Mouse (Mus musculus) embryonic stem cell, embryonic (primary cell): ENCODE measurements around the gene Lrch3.

Experiments
- CTCF ChIA-PET, 4 experiments: fragments of 300-600 bp in 2 of 4; fragments of 350-600 bp in 2 of 4; sonication (Branson Sonifier 250); formaldehyde crosslinking; loops; one replicate each; lab custom pipeline; 2022; ENCODE audit warnings: inconsistent platforms in 2 of 4; lab: Charles Lee
- POLR2A ChIA-PET, 4 experiments: fragments of 300-600 bp in 2 of 4; fragments of 350-600 bp in 2 of 4; sonication (Branson Sonifier 250); formaldehyde crosslinking; loops; one replicate each; lab custom pipeline; 2022; ENCODE audit warnings: antibody characterized with exemption in 4 of 4, inconsistent platforms in 1 of 4; lab: Charles Lee

Lrch3 gene

DNA sequence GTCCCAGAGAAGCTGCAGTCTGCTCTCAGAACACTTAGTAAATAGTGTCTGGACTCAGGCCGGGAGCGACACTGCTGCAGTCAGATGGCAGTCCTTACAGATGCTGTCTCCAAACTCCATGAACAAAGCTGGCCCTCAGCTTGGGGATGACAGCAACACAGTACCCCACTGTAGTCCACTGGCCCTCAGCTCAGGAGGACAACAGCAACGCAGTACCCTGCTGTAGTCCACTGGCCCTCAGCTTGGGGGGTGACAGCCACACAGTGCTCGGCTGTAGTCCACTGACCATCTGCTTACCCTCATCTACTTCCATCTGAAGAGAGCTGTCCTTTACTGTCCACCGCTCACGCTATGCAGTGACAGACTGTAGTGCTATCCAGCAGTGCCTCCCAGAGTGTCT, 96.3 kb downstream of the Lrch3 start:
- ChIA-PET POLR2A (interaction anchor here in 2 of 4 experiments (0.7 to 1.9 kb wide), 3 partner anchors 11 to 807 kb away, joined by 3 to 4 read pairs (median 3); no protein-coding TSS in a partner anchor), CTCF (interaction anchor here in 1 of 4 experiments (2.3 kb wide), 1 partner anchor 13 kb away, joined by 12 read pairs; no protein-coding TSS in a partner anchor)

DNA sequence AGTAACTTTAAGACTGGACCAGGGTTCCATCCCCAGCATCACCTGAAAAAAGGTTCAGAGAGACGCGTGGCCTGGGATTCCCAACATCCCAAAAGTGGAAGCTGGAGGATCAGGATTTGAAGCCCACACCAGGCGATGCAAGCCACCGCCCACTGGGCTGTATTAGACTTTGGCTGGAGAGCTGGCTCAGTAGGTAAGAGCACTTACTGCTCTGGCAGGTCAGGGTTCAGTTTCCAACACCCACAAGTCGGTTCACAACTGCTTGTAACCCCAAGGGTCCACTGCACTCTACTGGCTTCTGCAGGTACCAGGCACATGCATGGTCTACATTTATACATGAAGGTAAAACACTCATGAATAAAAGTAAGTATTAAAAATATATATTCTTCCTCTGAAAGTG, 99.9 kb downstream of the Lrch3 start:
- ChIA-PET CTCF (interaction anchor here in 3 of 4 experiments (2.0 to 3.8 kb wide), 3 partner anchors 10 kb away, joined by 7 to 18 read pairs (median 11); no protein-coding TSS in a partner anchor), POLR2A (interaction anchor here in 2 of 4 experiments (0.5 to 2.7 kb wide), 6 partner anchors 9 to 891 kb away, joined by 3 to 18 read pairs (median 5); partner anchors contain the start of genes Iqcg (in 1 of the 2) and Rpl35a (in 1 of the 2))

DNA sequence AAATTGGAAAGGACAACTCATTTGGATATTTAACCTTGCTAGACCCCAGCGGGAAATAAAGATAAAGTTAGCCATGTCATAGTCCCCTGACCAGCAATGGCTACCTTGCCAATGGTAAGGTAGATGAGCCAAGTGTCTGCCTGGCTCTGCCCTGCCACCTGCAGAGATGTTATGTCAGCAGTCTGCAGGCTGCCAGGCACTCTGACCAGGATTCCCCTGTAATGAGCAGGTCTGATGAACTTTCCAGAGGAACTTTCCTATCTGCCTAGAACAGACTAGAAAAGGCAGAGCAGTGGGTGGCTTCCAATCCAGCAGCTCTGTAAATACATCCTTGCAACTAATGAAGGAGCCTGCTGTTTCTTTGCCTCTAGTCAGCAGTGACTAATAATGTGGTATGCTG, 101.0 kb downstream of the Lrch3 start:
- ChIA-PET POLR2A (interaction anchor here in 1 of 4 experiments (2.7 kb wide), 1 partner anchor 42 kb away, joined by 18 read pairs; the partner anchor contains the start of genes Iqcg and Rpl35a), CTCF (interaction anchor here in 1 of 4 experiments (3.8 kb wide), 1 partner anchor 9 kb away, joined by 18 read pairs; no protein-coding TSS in a partner anchor)

DNA sequence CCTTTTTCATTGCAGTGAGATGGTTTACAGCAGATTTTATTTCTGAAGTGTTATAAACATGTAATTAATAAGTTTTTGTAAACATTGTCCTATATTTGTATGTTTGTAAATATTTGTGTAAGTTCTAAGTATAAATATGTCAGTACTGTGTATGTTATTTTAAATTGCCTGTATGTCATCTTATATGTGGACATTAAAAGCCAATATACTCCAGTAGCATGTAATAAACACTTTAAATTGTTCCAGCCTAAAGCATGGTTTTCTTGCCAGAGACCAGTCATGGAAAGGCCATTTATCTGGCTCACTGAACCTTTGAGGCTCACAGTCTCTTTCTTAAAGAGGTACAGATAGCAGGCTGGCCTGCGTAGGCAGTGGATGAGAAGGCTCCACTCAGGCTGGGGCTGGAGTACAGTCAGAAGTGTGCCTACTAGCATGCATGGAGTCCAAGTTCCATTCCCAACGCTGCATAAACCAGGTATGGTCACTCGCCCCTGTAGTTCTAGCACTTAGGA, 101.6 kb downstream of the Lrch3 start:
- POLR2A ChIA-PET: no interaction called here
- CTCF ChIA-PET: interaction anchor here in 1 of 4 experiments (3.8 kb wide), 1 partner anchor 8 kb away, joined by 18 read pairs; no protein-coding TSS in a partner anchor

DNA sequence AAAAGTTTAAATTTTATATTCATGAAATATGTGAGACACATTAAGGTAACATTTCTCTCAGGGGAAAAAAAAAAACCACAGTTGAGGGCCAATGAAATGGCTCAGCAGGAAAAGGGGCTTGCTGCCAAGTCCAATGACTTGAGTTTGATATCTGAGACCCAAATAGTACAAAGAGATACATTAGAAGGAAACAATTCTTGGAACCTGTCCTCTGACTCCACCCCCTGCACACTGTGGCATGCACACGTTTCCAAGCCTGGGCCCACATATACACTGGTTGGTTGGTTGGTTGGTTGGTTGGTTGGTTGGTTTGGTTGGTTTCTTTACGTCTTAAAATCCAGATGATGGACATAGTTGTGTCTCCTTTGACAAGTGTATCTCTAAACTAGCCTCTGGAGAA, 102.1 kb downstream of the Lrch3 start:
- ChIA-PET CTCF (no interaction called here), POLR2A (interaction anchor here in 1 of 4 experiments (0.6 kb wide), 1 partner anchor 44 kb away, joined by 5 read pairs; no protein-coding TSS in a partner anchor)

DNA sequence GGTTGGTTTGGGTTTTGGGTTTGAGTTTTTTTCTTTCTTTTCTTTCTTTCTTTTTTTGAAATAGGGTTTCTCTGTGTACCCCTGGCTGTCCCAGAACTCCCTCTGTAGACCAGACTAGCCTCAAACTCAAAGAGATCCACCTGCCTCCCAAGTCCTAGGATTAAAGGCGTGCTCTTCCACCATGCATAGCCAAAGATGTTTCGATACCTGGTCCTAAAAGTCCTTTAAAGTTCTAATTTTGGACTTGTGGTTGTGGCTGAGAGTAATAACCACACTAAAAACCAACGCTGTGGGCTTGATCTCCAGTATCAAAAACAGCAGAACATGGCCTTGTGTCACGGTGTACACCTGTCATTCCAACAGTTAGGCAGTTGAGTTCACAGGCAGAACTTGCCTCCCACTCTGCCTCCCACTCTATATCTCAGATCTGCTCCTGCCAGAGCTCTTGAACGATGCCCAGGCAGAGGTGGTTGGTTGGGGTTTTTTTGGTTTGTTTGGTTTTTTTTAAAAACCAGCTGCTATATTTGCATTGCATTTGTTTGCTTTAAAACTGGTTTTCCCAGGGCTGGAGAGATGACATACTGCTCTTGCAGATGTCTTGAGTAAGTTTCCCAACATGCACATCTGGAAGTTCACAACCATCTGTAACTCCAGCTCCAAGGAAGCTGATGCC, 103.9 kb downstream of the Lrch3 start:
- POLR2A ChIA-PET: interaction anchor here in 3 of 4 experiments (0.7 to 3.3 kb wide), 5 partner anchors 10 to 321 kb away, joined by 3 to 21 read pairs (median 8); partner anchors contain the start of genes Iqcg (in 2 of the 3) and Rpl35a (in 2 of the 3)
- CTCF ChIA-PET: interaction anchor here in 3 of 4 experiments (0.5 to 0.7 kb wide), 4 partner anchors 18 to 1056 kb away, joined by 3 to 8 read pairs (median 4); partner anchors contain the start of gene Lmln (in 1 of the 3)

DNA sequence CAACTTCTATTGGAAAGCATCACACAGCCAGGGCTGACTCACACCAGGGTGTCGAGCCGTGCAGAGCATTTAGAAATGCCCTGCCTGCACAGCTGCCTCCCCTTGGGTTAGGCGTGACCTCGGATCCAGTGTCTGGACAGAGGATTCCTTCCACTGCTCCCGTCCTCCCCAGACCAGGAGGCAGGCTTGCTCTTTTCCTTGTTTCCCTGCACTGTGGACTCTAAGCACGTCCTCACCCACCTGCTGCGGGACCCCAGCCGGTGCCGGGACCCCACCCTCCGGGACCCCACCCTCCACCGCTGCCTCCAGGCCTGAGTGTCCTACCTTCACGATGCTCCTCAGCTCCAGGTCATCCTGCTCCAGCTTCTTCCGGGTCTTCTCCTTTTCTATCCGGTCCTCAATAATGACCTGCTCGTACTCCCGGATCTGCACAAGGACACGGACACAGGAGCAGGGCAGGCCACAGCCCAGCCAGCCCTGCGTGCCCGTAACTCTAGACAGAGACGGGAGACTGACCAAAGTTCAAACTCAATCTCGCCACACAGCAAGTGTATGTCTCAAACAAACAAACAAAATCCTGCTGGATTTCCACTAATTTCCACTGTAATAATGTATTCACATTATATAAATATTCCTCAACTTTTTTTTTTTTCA, 105.3 kb downstream of the Lrch3 start:
- POLR2A ChIA-PET: interaction anchor here in 3 of 4 experiments (0.5 to 3.3 kb wide), 8 partner anchors 12 to 716 kb away, joined by 3 to 21 read pairs (median 4); partner anchors contain the start of genes Iqcg (in 2 of the 3) and Rpl35a (in 2 of the 3)
- CTCF ChIA-PET: interaction anchor here in 1 of 4 experiments (0.7 kb wide), 1 partner anchor 314 kb away, joined by 3 read pairs; no protein-coding TSS in a partner anchor

DNA sequence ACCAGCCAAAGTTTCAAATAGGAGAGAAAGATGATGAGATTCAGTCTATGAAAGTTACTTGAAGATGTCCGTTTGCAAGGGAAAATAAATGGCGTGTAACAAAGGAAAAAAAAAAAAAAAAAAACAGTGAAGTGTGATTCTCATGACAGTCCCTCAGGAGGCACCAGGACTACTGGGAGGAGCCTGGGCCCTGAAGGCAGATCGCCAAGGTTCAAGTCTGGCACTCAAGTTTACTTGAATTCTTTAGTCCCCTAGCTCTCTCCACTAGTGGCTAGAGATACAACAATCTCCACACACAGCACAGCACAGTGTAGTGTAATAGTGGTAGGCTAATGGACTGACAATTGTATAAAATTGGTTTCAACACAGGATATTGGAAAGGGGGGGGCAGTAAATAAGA, 107.5 kb downstream of the Lrch3 start:
- ChIA-PET CTCF (interaction anchor here in 3 of 4 experiments (0.6 to 1.3 kb wide), 4 partner anchors 306 to 510 kb away, joined by 3 to 5 read pairs (median 4); no protein-coding TSS in a partner anchor), POLR2A (interaction anchor here in 2 of 4 experiments (0.7 to 3.6 kb wide), 2 partner anchors 35 to 169 kb away, joined by 3 to 38 read pairs; partner anchors contain the start of genes Iqcg (in 1 of the 2) and Rpl35a (in 1 of the 2))

DNA sequence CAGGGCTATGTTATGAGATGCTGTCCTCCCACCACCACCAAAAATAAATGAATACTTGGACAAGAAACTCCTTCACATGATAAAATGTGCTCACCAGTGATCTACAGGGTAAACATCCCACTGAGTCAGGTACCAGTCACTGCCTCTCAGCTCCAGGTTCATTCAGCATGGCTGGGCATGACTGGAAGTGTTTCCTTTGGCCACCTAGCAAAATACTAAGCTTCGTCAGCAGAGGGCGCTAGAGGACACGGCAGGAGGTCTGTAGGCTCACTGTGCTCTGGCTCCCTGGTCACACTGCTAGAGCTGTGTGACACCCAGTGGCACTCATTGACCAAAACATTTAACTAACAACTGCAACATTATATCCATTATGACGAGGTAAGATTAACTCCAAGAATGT, 109.8 kb downstream of the Lrch3 start:
- POLR2A ChIA-PET: interaction anchor here (0.5 to 3.6 kb wide), 21 partner anchors 11 to 434 kb away, joined by 3 to 38 read pairs (median 3); partner anchors contain the start of genes Iqcg (in 4 of the 4), Rpl35a (in 3 of the 4) and Osbpl11 (in 1 of the 4)

DNA sequence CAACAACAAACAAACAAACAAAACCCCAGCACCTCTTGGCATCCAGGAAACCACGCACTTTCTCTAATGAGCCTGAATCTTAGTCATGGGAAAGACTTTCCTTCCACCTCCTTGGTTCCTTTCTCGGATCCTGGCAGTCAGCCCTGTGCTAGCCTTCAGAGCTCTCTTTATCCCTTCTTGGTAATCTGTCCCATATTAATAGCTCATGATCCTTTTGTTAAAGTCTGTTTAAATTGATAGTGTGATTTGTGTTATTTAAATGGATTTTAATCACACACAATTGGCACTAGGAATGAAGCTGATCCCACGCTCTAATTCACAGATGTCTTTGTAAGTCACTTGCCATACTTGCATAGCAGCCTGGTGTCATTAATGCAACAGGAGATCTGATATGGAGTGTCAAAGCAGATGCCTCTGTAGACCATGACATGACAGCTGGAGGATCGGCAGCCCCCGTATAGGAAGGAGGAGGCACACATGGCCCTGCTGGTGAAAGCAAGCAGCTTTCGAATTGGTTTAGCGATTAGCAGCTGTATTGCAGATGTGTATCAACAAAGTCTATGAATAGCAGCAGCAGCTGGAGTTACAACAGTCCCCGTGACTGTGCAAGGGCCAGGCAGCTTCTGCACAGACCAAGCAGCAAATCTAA, 110.7 kb downstream of the Lrch3 start:
- CTCF ChIA-PET: interaction anchor here (0.5 to 2.2 kb wide), 71 partner anchors 8 to 1732 kb away, joined by 3 to 21 read pairs (median 5); partner anchors contain the start of genes Iqcg (in 2 of the 4), Osbpl11 (in 1 of the 4), Rpl35a (in 1 of the 4) and Smbd1 (in 1 of the 4)
- POLR2A ChIA-PET: interaction anchor here (0.7 to 3.6 kb wide), 16 partner anchors 10 to 222 kb away, joined by 3 to 38 read pairs (median 3); partner anchors contain the start of genes Iqcg (in 4 of the 4), Rpl35a (in 3 of the 4) and Osbpl11 (in 1 of the 4)

More for the DNA sequence above, 109.8 kb downstream of the Lrch3 start:
- CTCF ChIA-PET: interaction anchor here (0.5 to 2.2 kb wide), 91 partner anchors 9 to 1646 kb away, joined by 3 to 21 read pairs (median 4); partner anchors contain the start of genes Iqcg (in 3 of the 4), Rpl35a (in 2 of the 4), Osbpl11 (in 1 of the 4) and Snx4 (in 1 of the 4)

DNA sequence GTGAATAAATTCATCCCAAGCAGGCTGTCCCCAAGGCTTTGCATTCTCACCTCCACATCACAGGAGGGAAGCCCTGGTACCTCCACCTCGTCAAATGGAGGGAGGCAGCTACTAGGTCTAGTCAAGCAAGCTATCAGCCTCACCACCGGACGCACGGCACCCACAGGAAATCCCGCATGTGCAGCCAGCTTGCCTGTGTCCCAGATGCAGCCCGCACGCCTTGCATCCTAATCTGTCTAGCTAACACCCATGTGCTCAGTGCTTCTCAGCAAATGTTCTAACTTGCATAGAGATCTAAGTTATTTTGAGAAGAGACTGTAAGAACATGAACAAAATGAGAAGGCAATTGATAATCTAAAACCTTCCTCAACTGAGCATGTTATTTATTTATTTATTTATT, 112.5 kb downstream of the Lrch3 start:
- ChIA-PET CTCF (interaction anchor here in 1 of 4 experiments (0.6 to 2.0 kb wide), 2 partner anchors 9 to 185 kb away, joined by 5 to 6 read pairs; no protein-coding TSS in a partner anchor), POLR2A (interaction anchor here in 2 of 4 experiments (0.6 to 1.2 kb wide), 5 partner anchors 30 to 567 kb away, joined by 3 to 6 read pairs (median 3); partner anchors contain the start of genes Iqcg (in 2 of the 2) and Rpl35a (in 2 of the 2))

DNA sequence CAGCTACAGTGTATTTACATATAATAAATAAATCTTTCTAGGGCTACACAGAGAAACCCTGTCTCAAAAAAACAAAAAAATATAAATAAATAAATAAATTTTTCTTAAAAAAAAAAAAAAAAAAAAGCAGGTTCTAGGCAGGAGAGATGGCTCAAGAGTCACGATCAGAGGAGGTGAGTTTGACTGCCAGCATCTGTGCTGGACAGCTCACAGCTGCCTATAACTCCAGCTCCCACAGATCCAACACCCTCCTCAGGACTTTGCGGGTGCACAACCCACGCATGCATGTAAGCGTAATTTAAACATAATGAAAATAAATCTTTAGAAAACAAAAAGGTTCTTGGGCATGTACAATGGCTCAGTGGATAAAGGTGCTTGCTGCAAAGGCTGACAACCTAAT, 122.1 kb downstream of the Lrch3 start:
- ChIA-PET POLR2A (interaction anchor here (0.6 to 2.9 kb wide), 12 partner anchors 12 to 149 kb away, joined by 3 to 25 read pairs (median 5); partner anchors contain the start of genes Rpl35a (in 3 of the 4), Iqcg (in 2 of the 4) and Osbpl11 (in 1 of the 4)), CTCF (interaction anchor here in 3 of 4 experiments (0.6 to 1.9 kb wide), 9 partner anchors 10 to 391 kb away, joined by 3 to 11 read pairs (median 5); no protein-coding TSS in a partner anchor)

DNA sequence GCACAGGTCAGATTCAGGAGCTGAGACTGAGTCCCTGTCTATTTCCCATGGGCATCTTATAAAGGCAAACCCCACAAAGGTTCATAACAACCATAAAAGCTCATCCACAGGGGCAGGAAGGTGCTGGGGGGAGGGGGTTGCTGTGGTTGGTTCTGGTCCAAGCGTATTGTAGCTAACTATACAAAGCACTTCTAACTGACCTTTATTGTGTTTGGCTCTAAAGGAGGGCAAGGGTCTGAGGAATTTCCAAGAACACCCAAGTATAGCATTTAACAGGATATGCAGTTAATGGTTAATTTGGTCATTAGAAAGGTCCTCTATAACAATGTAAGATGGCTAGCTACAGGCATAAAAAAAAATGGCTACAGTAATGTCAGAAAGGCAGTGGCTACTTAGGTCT, 128.8 kb downstream of the Lrch3 start:
- CTCF ChIA-PET: interaction anchor here in 3 of 4 experiments (0.7 to 4.9 kb wide), 3 partner anchors 17 to 286 kb away, joined by 3 to 21 read pairs (median 11); no protein-coding TSS in a partner anchor
- POLR2A ChIA-PET: interaction anchor here (0.6 to 10.2 kb wide), 13 partner anchors 8 to 531 kb away, joined by 3 to 124 read pairs (median 5); partner anchors contain the start of genes Iqcg (in 4 of the 4), Rpl35a (in 4 of the 4) and Lmln (in 1 of the 4)

DNA sequence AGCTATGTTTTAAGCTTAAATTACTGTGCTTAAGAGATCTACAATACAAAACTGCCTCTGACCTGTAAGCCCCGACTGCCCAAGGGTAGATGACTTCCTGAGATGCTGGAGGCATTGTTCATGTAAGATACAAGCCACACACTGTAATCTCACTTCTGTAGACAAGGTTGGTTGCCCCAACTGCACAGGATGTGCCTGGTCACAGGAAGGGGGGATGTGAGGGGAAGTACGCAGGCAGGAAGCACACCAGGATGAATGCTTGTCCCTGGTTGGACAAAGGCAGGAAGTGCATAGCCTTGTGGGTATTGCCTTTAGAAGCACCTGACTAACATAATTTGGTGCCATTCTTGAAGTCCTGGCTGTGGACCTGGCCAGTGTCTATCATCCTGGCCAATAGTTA, 129.4 kb downstream of the Lrch3 start:
- ChIA-PET POLR2A (interaction anchor here (0.6 to 10.2 kb wide), 14 partner anchors 8 to 189 kb away, joined by 3 to 124 read pairs (median 5); partner anchors contain the start of genes Iqcg (in 4 of the 4), Rpl35a (in 4 of the 4) and Lmln (in 1 of the 4)), CTCF (interaction anchor here (0.6 to 4.9 kb wide), 5 partner anchors 9 to 276 kb away, joined by 3 to 21 read pairs (median 3); no protein-coding TSS in a partner anchor)

DNA sequence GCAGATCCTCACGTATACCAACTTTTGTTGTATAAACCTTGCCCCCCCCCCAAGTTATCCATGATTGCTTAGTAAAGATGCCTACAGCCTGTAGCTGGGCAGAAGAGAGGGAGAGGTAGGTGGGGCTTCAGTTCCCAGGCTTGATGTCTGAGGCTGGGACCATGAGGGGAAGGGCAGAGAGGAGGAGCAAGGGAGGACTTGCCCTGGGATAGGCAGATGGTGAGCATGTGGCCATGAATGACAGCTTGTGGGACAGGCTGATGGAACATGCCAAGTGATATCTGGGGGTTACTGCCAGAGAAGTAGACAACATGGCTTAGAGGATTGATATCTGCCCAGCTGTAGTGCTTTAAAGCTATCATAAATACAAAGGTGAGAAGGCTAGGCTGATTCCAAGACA, 134.1 kb downstream of the Lrch3 start:
- CTCF ChIA-PET: interaction anchor here in 1 of 4 experiments (2.8 kb wide), 1 partner anchor 24 kb away, joined by 10 read pairs; no protein-coding TSS in a partner anchor
- POLR2A ChIA-PET: interaction anchor here (0.6 to 10.2 kb wide), 8 partner anchors 8 to 24 kb away, joined by 3 to 124 read pairs (median 14); partner anchors contain the start of genes Iqcg (in 4 of the 4), Rpl35a (in 3 of the 4) and Lmln (in 2 of the 4)
